Mouse (Mus musculus): ENCODE data around the gene Ubr2.

The Ubr2 gene

DNA sequence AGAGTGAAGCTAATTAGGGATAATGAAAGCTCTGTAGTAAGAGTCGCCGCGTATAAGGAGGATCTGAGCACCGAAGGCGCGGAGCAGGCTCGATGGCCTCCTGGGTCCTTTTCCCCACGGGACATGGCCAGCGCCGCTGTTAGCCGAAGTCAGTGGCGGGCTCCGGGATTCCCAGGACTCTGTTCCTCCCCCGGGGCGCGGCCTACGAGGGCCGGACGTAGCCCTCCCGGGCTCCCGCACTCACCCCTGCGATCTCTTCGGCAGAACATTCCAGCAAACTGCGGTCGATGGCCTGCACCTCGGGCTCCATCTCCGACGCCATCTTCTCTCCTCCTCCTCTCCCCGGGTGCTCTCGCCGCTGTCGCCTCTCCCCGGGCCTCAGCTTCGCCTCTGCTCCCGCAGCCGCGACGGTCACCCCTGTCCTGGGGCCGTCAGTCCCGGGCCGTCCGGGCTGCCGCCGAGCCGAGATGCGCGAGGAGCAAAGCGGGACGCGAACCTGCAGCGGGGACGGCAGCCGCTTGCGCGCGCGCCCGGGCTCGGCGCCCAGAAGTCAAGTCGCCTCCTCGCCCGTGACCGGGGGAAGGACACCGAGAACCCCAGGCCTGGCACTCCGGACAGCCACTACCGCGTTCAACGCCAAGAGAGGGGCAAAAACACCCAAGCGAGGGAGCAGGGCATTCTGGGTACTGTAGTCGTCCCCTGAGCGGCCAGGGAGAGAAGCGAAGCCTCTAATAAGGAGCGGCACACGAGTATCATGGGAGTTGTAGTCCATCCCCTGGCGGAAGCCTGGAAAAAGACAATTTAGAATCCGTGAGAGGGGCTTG, at the start of gene Ubr2:
TSS of gene Ubr2 (minus strand) at position 659 of the 824 bp plus-strand sequence.
- DNase-seq (ENCODE audit: low read depth, low spot score): peak; percentile 97

DNA sequence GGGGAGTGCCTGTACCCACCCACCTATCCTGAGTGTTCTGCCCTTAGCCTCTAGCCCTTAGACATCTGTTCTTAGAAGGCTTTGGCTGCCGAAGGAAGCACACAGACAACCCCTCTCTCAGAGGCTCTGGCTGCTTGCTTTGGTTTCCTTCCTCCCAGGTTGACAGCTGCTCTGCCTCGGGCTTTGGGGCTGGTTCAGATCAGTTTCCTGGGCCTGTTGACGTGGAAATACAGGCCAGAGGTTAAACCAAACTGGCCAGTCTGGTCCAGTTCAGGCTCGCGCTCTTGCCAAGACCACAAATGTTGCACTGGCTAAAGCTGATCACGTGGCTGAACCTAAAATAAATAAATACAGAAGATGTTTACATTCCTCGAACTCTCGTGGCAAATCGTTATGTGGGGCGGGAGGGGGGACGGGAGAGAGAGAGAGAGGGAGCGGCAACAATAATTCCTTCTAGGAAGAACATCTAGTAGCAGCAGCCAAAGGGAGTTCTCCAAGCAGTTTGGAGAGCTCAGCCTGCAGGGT, 49.5 kb upstream of the Ubr2 start:
- DNase-seq (ENCODE audit: low read depth, low spot score): no peak

DNA sequence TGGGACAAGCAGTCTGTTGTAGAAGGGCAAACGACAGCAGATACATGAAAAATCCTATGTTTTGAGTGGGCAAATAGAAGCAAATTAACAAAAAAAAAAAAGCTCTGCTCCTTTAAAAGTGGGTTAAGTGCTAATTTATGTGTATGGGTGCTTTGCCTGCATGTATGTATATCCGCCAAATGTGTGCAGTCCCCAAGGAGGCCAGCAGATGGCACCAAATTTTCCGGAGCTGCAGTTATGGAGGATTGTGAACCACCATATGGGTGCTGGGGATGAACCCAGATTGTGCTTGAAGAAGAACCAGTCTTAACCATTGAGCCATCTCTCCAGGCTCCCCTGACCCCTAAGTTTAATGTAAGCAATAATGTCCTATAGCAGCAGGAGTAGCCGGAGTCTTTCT, 47.6 kb upstream of the Ubr2 start:
- DNase-seq (ENCODE audit: low read depth, low spot score): peak; percentile 47

DNA sequence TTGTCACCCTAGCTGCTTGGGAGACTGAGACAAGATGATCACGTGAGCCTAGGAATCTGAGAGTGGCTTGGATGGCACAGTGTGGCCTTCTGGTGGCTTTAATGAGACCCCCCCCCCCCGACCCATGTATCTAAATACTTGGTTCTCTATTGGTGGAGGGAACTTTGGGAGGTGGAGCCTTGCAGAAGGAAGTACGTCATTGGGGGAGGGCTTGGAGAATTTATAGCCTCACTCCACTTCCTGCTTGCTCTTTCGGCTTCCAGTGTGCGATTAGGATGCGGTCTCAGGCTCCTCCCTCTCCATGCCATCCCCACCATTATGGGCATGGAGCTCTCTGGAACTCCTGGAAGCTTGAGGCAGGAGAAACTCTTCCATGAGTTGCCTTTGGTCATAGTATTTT, 46.1 kb upstream of the Ubr2 start:
- DNase-seq (ENCODE audit: low read depth, low spot score): no peak

DNA sequence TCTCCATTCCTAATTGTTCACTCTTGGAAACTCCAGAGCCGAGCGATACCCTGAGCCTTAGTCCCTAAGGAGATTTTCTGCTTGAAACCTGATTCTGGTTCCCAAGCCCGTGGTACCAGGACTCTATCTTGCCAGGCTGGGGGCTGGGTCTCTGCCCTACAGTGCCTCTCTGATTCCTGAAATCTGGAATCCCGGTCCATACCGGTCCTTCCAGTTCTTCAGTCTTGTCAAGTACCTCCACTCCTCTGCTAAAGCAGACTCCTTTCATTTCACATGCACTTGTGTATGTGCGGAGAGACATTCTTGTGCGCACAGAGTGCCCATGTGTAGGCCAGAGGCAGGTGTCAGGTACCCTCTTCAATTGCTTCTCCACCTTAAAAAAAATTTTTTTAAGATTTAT, 44.8 kb upstream of the Ubr2 start:
- no peak for DNase-seq (ENCODE audit: low read depth, low spot score)

DNA sequence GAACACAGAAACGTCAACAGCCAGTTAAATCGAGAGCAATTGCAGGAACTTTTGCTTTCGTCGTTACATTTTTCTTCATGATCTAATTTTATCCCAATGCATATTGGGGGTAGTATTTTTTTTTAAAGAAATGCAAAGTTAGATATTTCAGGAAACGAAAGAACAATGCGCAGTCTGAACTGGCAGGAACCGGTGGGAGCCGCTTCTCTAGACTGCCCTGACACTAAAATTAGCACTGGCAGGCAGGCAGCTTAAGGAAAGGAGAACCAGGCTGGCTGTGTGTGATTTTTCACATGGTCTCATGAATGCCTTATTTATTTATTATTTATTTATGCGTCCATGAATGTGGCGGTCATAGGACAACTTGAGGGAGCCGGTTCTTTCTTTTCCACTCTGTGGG, 44.3 kb upstream of the Ubr2 start:
- DNase-seq (ENCODE audit: low read depth, low spot score): no peak

DNA sequence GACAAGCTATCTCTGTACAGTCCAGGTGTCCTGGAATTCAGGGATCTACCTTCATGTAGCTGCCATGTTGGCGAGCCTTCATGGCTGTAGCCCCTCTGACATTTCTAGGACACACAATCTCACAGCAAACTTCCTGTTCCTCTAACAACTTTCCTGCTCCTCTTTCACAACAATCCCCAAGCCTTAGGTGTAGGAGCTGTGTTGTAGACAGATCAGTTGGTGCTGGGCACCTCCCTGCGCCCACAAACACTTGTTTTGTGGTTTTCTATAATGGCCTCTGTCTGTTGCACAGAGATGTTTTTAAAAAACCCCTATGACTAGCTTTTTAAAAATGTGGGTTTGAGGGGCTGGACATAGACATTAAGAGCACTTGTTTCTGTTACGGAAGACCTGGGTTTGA, 40.3 kb upstream of the Ubr2 start:
- DNase-seq (ENCODE audit: low read depth, low spot score): no peak

DNA sequence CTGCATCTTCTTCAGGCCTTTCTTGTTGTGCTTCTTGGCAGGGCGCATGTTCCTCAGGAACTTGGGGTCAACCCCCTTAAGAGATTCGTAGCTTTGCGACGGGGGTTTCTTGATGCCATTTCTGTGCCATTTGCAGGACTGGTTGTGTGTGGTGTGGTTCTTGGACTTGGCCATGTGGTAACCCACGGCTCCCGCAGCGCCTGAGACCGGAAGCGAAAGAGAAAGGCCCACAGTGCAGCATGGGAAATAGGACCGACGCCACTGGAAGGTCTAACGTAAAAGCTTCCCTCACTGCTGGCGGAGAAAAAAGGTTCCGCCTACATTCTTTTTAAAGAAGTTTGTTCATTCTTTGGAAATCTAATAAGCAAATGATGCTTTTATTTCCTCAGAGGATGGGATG, 32.5 kb upstream of the Ubr2 start:
- no peak for DNase-seq (ENCODE audit: low read depth, low spot score)

DNA sequence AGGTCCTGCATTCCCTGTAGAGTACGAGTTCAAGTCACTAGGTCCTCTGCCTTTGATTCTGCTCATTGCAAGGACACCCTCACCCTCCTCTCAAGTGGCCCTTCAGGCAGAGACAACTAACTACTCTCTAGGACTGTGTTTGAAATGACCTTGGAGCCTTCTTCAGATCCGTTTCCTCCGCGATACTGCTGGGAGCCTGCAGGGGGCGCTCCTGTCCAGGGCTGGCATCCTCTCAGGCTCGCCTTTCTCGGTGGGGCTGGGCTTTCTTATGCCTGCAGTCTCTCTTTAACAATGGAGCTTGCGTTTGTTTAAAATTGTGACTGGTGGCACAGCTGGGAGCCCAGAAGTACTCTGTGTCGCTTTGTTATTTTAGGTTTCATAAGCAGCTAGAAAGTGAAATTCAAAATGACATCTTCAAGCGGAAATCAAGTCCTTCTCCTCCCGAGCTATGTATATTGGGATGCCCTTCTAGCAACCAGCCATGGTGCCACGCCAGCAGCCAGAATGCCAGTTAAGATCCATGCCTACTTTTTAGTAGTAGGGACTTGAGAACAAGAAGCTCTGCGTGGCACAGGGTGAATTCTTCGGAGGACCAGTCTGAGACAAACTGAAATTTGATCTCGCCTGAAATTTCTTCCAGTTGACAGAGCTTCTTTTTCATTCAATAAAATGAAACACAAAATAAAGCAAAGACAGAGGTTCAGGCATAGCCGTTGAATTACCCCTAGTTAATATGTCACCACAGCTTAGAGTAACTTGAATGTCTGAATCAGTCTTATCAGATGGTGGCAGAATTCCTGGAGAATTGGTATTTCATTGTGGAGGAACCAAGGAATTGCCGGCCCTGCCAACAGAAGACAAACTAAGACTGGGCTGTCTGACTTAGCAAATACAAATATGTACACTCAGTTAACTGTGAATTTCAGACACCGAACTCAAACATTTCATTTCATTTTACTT, 28.8 kb upstream of the Ubr2 start:
- peak; percentile 77 for DNase-seq (ENCODE audit: low read depth, low spot score)

DNA sequence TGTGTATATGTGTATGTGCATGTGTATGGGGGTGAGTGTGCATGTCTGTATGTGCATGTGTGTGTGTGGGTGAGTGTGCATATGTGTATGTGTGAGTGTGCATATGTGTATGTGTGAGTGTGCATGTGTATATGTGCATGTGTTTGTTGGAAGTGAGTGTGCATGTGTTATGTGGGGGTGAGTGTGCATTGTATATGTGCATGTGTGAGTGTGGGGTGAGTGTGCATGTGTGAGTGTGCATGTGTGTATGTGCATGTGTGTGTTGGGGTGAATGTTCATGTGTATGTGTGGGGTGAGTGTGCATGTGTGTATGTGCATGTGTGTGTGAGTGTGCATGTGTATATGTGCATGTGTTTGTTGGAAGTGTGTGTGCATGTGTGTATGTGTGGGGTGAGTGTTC, 24.2 kb upstream of the Ubr2 start:
- no peak for DNase-seq (ENCODE audit: low read depth, low spot score)

DNA sequence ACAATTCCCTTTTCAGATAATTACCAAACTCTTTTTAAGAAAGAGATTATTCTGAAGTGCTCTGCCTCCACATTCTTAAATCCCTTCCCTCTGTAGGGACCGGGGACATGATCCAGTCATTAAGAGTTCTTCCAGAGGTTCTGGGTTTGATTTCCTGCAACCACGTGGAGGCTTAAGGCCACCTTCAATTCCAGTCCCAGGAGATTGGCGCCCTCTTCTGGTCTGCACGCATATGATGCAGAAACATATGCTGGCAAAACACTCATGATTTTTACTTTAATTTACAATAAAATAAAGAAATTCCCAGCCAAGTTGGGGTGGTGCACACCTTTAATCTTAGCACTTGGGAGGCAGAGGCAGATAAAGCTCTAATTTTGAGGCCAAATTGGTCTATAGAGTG, 23.3 kb upstream of the Ubr2 start:
- DNase-seq (ENCODE audit: low read depth, low spot score): peak; percentile 72

DNA sequence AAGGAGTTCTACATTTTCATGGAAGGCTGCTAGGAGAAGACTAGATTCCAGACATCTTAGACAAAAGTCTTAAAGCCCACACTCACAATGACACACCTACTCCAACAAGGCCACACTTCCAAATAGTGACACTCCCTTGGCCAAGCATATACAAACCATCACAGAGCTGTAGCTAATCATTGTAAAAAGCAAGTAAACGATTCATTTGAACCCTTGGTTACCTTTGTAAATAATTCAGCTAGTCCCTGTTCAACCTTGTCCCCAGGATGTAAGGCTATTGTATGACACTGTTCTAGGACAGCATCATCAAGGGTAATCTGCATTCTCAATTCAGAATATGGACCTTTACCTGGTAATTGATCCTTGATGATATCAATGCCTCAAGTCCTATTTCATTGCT, 14.4 kb upstream of the Ubr2 start:
- no peak for DNase-seq (ENCODE audit: low read depth, low spot score)

DNA sequence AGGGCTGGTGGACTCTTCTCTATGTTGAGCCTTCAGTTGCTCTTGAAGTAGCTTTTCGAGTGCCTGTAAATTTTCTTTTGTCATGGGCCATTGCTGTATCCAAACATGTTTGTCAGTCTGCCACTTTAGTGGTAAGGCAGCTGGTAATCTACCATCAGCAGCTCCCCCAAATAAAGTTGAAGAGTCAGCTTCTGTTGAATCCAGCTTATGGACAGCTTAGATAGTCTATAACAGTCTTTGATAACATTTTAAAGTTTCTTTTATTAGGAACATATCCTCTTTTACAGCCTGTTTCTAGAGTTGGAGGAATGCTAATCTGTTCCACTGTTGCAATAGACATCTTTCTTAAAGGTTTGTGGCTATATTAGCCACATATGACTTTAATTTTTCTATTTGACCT, 13.0 kb upstream of the Ubr2 start:
- no peak for DNase-seq (ENCODE audit: low read depth, low spot score)

DNA sequence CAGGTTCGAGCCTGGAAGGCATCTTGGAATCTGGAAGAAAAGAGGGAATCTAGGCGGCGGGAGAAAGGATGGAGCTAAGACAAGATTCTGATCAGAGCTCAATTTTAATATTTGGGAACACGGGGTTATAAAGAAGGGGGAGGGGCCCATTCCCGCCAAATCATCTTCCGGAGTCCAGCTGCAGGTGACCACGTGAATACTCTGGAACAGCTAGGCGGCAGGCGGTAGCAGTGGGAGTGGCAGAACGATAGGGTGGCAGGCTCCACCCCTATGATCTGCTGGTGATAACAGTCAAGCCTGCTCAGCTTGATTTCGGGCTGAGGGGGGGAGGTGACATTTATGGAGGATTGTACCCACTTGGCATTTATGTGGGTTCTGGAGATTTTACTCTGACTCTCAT, 2.5 kb upstream of the Ubr2 start:
- no peak for DNase-seq (ENCODE audit: low read depth, low spot score)

DNA sequence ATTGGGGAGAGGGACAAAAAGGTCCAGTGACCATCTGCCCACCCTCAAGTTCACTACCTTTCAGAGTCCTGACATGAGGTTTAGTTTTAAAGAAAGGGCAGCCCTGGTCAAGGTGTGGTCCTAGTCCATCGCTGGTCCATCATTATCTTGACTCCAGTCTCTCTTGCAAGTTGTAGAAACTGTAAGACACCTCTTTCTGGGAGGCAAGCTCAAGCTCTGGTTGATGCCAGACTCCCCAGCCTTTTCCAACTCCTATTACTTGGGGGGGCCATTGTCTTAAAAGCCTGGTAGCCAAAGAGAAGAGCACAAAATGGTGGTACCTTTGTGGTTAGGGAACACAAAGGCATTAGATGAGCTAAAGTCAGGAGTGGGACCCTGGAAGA, 1.3 kb upstream of the Ubr2 start:
- DNase-seq (ENCODE audit: low read depth, low spot score): no peak

DNA sequence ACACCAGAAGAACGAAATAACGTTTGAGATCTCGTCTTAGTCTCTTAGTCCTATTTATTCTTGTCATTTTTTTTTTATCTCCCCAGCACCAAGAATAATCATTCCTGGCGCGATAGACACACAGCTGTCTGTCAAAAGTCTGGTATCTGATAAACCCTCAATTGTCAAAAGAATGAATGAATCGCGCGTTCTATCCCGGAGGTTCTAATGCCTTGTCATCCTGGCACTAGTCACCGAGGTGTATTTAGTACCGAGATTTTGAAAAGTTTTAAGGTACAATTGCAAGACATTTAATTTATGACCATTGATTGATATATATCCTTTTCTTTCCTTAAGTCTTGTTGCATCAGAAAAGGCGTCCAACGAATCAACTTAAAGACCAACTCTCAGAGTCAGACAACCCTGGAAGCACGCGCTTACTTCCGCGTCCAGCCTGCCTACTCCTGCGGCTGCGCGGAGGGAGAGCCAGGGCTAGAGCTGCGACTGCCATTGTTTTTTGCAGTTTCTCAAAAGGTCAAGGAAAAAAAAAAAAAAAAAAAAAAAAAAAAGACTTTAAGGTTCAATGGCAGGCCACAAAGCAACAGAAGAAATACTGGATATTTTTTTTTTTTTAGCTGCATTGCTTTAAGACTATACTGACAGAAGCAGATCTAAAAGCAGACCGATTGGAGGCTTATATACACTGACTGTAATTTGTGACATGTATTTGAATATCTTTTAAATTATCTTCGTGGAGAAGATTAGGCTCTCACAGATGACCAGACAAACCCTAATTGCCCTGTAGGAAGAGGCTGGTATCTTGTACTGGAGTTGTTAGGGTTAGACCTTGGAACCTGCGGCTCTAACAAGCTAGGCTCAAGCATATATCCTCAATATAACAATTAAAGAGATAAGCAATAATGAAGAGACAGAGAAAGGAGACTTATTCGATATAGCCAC, 635 bp upstream of the Ubr2 start:
- peak; percentile 82 for DNase-seq (ENCODE audit: low read depth, low spot score)

DNA sequence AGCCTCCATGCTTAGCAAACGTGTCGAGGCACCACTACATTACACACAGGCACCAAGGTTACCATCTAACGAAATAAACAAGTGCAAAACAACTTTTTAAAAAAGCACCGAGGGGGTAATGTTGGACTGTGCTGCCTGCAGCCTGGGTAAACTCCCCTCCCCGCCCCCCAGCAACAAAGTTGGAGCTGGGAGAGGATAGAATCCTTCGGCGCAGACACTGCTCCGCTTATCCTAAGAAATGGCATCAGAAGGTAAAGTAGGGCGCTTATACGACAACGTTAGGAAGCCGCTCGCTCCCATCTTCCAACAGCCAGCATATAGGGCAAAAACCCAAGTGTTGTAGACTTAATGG, 834 bp downstream of the Ubr2 start:
- DNase-seq (ENCODE audit: low read depth, low spot score): peak; percentile 14

DNA sequence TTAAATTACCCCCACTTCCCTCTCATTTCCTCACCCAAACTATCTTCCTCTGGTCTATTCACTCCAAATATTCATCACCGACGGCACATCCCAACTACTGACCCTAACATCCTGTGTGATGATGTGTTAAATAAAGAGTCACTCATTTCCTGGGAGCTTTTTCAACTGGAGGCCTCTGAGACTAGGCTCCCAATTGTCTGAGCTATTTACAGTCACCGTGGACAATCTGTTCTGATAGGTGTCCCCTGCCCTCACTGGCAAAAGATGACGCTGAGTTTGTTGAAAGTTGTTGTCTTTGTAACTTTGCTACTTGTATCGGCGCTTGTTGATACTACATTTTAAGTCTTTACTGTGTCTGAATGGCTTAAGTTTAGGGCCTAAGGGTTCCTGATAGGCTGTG, 1.3 kb downstream of the Ubr2 start:
- no peak for DNase-seq (ENCODE audit: low read depth, low spot score)

DNA sequence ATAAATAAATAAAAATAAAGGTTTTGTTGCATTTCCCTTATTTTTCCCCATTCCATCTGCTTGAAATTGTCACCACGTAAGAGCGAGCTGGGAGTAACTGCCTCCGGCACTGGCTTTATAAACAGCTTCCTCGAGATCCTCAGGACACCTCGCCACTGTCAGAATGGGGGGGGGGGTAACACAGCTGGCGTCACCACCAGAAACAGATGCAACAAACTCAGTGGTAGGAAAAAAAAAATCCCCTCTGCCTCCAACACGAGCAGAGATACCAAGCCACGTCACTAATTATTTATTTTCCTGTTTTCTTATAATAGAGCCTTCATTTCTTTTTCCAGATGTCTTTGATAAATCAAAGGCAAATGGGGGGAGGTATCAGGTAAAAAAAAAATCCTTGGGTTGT, 1.9 kb downstream of the Ubr2 start:
- DNase-seq (ENCODE audit: low read depth, low spot score): no peak

DNA sequence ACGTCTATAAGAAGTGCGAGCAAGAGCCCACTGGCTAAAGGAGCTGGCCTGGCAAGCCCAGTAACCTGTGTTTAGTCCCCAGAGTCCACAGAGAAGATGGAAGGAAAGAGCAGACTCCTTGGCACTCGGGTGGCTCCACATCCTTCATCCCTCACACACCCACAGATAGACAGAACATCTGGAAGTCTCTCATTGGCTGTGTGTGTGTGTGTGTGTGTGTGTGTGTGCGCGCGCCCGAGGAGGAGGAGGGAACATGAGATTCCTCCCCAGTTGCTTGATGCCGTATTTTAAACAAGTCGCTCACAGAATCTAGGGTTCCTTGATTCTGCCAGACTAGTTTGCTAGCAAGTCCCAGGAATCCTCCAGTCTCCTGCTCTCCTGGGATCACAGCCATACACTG, 3.6 kb downstream of the Ubr2 start:
- no peak for DNase-seq (ENCODE audit: low read depth, low spot score)

DNA sequence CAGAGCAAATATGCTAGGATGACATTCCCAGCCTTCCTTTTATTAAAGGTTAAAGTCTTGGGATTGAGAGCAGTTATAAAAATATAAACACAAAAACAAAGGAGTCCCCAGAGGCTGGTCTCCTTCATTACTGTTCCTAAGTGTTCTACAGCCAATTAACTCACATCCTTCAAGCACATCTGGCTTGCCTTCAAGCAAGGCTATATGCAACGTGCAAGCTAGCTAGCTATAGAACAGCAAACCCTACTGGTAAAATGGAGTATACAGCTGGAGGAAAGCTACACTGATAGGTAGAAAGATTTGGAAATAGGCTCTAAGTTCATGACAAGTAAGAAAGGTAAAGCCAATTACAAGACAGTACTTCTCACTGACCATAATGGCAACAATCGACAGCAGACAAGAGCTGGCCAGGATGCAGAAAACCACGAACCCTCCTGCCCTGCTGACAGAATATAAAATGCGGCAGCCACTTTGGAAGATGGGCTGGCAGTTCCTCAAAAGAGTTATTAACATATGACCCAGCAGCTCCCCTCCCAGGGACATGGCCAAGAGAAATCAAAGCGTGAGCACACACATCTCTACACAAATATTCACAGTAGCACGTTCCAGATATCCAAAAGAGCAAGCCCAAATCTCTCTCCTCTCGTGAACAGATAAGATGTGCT, 4.5 kb downstream of the Ubr2 start:
- DNase-seq (ENCODE audit: low read depth, low spot score): no peak
